Comparison of ENCODE assay signal across 11 mouse cellular contexts in the genomic region with DNA sequence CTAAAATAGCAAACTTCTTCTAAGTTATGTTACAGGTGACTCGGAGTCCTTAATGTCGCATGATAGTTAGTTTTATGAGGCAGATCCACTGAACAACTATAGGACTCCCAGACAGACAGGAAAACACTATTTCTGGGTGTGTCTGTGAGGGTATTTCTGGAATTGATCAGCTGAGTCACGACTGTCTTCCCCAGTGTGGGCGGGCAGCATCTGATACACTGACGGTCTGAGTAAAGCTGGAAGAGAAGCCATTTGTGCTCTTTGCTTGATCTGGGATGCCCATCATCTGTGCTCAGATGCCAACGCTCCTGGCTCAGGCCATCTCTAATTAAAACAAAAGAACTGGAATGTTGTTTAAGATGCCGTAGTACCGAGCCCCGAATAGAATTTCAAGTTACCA. TPM values are rescaled to one million over a fixed set of nuclear protein-coding genes. Genes with fewer than 3 reads are reported as not detected.
DNase-seq lines count a peak whose midpoint lies in the region.
"Had no signal": no experiment of that assay in that cellular context is flagged by ENCODE, and none has a peak within 500 bp of the region (broad histone marks: within the 10 kb centered on the region; RNA-seq: fewer than 3 reads in every experiment).

No protein-coding gene starts in this region.

- DNase-seq in heart, adult 11 months, result peak; percentile 83
- no peak for DNase-seq in heart, adult 9 months (ENCODE audit: low spot score in 2 of 2)
- peak; percentile 76 to 84 for DNase-seq in layer of hippocampus, adult 18-20 months (ENCODE audit: low spot score in 2 of 2)
- DNase-seq in left cerebral cortex, adult 9 months (ENCODE audit: low spot score in 2 of 2), result peak; percentile 47 to 71
- DNase-seq in right cerebral cortex, postnatal 14 days, result peak; percentile 41
- no peak for DNase-seq in adrenal gland, postnatal 10 days
- DNase-seq in cerebellum, adult 8-10 months, result no peak
- no peak for DNase-seq in kidney, adult 11 months

RNA-seq across cellular contexts. Expression of gene Tnfsf11, which starts 33.7 kb away (rescaled TPM):
- not detected for total RNA-seq in layer of hippocampus, adult 18-20 months (2021)
- total RNA-seq in adrenal gland, postnatal 10 days (2021), result 1 to 10 TPM in 1 of 2 experiments, under 1 TPM in 1; 0.87 to 1.3 TPM
- total RNA-seq: adrenal gland, adult 8-10 months; gastrocnemius, adult 2 months; monocyte, adult 5-6 weeks had no signal

Comparison
In these comparisons a context has a peak if more than half of its experiments do, and no peak if none do; other contexts are left out.
1. DNase-seq: peak in heart, adult 11 months (single experiment), layer of hippocampus, adult 18-20 months (2 of 2), left cerebral cortex, adult 9 months (2 of 2) and right cerebral cortex, postnatal 14 days (single experiment); none in heart, adult 9 months (0 of 2), adrenal gland, postnatal 10 days (single experiment), cerebellum, adult 8-10 months (single experiment) and kidney, adult 11 months (single experiment).